Mouse (Mus musculus): ENCODE data around the gene Elf2. TPM values are rescaled to one million over a fixed set of nuclear protein-coding genes. Genes with fewer than 3 reads are reported as not detected.

The Elf2 gene
- total RNA-seq, 1 experiment from 2014 or later, result 88.0 TPM

DNA sequence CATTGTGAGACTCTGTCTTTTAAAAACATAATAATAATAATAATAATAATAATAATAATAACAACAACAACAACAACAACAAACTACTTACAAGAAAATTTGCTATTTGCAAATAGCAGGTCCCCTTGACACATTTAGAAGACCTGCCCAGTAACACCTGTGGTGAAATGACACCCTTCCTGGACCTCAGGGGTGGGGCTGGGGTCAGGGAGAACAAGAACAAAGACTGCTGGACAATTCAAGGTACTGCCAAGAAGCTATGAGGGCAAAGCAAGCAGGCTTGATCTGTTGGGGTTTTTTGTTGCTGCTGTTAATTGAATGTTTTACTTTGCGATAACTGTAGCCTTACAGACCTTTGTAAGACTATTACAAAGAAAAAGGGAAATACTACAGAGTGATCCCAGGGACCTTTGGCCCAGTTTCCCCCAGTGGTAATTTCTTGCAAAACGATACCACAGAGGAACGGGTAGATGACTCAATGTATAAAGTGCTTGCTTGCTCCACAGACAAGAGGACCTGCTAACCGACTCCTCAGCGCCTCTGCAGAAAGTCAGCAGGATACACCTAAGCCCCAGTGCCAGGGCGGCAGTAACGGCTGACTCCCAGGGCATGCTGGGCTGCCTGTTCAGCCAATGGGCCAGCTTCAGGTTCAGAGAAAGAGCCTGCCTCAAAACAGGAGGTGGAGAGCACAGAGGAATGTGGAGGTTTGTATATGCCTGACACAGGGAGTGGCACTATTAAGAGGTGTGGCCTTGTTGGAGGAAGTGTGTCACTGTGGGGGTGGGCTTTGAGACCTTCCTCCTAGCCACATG, 130.8 kb downstream of the Elf2 start:
- no peak for DNase-seq

DNA sequence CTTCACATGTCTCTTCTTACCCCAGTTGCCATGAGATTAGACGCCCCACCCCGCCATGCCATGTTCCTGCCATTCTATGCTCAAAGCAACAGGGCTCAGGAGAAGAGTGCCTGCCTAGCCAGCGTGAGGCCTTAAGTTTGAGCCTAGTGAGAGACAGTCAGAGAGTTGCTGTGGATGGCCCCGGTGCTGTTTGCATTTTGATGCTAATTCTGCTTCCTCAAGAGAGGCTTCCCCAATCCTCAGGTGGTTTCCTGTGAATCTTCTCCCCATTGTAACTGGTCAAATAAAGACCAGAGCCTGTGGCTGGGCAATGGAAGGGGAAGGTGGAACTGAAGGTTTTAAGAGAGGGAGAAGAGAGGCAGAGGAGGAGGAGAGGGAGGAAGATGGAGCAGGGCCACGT, 131.8 kb downstream of the Elf2 start:
- no peak for DNase-seq

DNA sequence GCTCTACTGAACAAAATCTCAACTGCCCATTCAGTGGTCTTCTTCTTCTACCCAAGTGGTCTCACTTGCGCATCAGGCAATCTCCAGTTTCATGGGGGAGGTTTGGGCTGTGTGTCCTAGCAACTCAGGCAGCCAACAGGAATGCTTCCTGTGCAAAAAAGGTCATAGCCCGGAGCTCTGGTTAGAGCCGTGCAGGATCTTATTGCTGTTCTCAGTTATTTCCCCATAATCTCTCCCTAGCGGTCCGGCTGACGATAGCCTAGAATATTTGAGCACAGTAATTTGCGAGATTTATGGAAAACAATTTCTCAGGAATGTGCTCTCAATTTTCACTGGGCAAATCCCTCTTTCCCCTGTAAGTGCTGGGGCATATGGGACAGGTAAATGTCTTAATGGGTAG, 133.9 kb downstream of the Elf2 start:
- DNase-seq, result no peak

DNA sequence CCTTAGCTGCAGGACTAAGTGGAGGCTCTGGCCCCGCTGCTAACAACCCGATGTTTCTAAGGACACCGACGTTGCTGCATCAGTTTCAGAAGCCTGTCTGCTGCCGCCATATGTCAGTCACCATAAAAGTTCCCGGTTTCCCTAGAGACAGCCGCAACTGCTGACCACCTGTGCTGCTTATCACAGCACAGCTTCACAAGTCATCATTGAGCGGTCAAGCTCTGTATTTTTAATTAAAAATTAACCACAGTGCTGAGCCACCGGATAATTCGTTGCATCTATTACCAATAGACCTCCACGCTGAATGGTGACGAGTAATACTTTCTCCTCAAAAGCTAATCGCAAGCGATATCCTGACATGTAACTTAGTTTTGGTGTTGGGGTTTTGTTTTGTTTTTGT, 135.6 kb downstream of the Elf2 start:
- no peak for DNase-seq

DNA sequence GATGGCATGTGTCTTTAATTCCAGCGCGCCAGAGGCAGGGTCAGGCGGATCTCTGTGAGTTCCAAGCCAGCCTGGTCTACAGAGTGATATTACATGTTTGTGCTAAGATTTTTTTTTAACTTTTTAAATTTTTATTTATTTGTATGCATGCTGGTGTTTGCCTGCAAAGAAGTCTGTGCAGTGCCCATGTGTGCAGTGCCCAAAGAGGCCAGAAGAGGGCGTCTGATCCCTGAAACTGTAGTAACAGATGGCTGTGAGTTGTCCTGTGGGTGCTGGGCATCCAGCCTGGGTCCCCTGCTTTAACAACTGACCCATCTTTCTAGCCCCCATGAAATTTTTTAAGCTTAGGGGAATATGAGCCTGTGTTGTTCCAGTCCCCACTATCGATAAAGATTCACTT, 136.0 kb downstream of the Elf2 start:
- DNase-seq, result no peak

DNA sequence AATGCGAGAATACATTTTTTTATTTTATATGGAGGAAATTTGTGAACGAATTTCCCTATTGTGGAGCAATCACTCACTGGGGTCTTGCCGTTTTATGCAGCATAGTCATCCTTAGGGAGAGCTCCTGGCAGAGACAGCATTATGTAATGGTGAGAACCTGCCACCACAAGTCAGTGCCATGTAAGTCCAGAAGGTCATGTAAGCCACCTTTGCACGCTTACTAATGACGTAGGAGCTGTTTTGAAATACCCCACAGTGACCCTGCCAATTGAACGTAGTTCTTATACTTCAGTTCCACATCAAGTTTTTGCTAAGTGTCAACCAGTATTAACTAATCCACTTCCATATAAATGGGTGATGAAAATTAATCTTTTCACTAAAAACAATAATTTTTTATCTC, 136.6 kb downstream of the Elf2 start:
- no peak for DNase-seq

Small RNAs within 50 kb of the gene (microRNA-seq; reads per million reads assigned to microRNA genes)
- 0 reads per million in 2 experiments for gene Gm24282

Other genes starting within 250 kb of the Elf2 start
- gene Noct, start 116.2 kb downstream of the Elf2 start, total RNA-seq (2021), result 10.7 and 27.8 TPM in 2 replicates
- 637 and 688 TPM in 2 replicates for gene Mgarp, start 56.1 kb upstream of the Elf2 start, total RNA-seq (2021)
- gene Ndufc1, start 68.3 kb upstream of the Elf2 start, total RNA-seq (2021), result 716 and 732 TPM in 2 replicates
- gene Naa15, start 74.5 kb upstream of the Elf2 start, total RNA-seq (2021), result 56.0 and 65.8 TPM in 2 replicates
- gene Rab33b, start 143.3 kb upstream of the Elf2 start, total RNA-seq (2021), result 14.1 and 17.4 TPM in 2 replicates
- 38.5 and 53.8 TPM in 2 replicates for gene Setd7, start 220.2 kb upstream of the Elf2 start, total RNA-seq (2021)

All from adrenal gland, postnatal 25 days (tissue).